Mouse (Mus musculus) c-Kit-negative CD71-positive TER-119-positive erythroid progenitor cells, embryonic 14.5 days (primary cell): ENCODE results near the gene AC192777.2.
"Not testable (repeated sequence)": the region's sequence is repeated elsewhere in the genome, so short reads cannot be mapped to it uniquely, and the experiment has no call there.

Experiments used
- DNase-seq: peaks from one replicate; pipeline ENCODE4 v3.0.0-alpha.2; 2013; ENCODE audit warnings: low read depth, low spot score

Gene AC192777.2

GRCm38 (mm10) chr17:40095150-40095549, at the start of gene AC192777.2:
Gene AC192777.2, plus strand, starts transcription at chr17:40095450.
- not testable (repeated sequence) for DNase-seq

- DNase-seq = not testable (repeated sequence)
Measured at GRCm38 (mm10) chr17:40116172-40116571, 20.9 kb downstream of the AC192777.2 start.

GRCm38 (mm10) chr17:40116877-40117276, 21.6 kb downstream of the AC192777.2 start:
- DNase-seq = not testable (repeated sequence)
